Mouse (Mus musculus) embryonic facial prominence, embryonic 14.5 days (tissue): ENCODE results near the gene Fhad1. TPM values are rescaled to one million over a fixed set of nuclear protein-coding genes. Genes with fewer than 3 reads are reported as not detected.

ENCODE experiments used
- ATAC-seq: fragments of 200-750 bp; cut with Nextera tagmentation; 2 replicates; pipeline ENCODE4 v1.8.0; 2017; ENCODE audit warnings: low read depth, moderate number of reproducible peaks, moderate TSS enrichment
- DNase-seq: peaks from one replicate; pipeline ENCODE4 v3.0.0-alpha.2; 2015; ENCODE audit warnings: low spot score
- H3K27ac ChIP-seq: fragments of 300-500 bp; sonication (generic); replicated peaks from 2 replicates; pipeline ENCODE4 v1.5.1; 2014; ENCODE audit warnings: low read depth, mild to moderate bottlenecking, low read length, moderate library complexity
- H3K27me3 ChIP-seq: fragments of 300-500 bp; sonication (generic); replicated peaks from 2 replicates; pipeline ENCODE4 v1.6.1; 2014; ENCODE audit warnings: low read length; ENCODE audit not compliant: control insufficient read depth, insufficient read depth
- H3K36me3 ChIP-seq: fragments of 300-500 bp; sonication (generic); 2 replicates; pipeline ENCODE4 v1.6.1; 2014; ENCODE audit warnings: low read length, mixed read lengths; ENCODE audit not compliant: control insufficient read depth, insufficient read depth
- H3K4me1 ChIP-seq: fragments of 300-500 bp; sonication (generic); 2 replicates; pipeline ENCODE4 v1.6.1; 2014; ENCODE audit warnings: antibody characterized with exemption, low read length; ENCODE audit not compliant: control insufficient read depth, insufficient read depth
- H3K4me2 ChIP-seq: fragments of 300-500 bp; sonication (generic); 2 replicates; pipeline ENCODE4 v1.6.1; 2014; ENCODE audit warnings: low read depth, mild to moderate bottlenecking, low read length, moderate library complexity, mixed read lengths
- H3K4me3 ChIP-seq: fragments of 300-500 bp; sonication (generic); 2 replicates; pipeline ENCODE4 v1.5.1; 2014; ENCODE audit warnings: low read depth, mild to moderate bottlenecking, low read length
- H3K9ac ChIP-seq: fragments of 300-500 bp; sonication (generic); 2 replicates; pipeline ENCODE4 v1.6.1; 2014; ENCODE audit warnings: low read depth, mild to moderate bottlenecking, low read length, moderate library complexity, mixed read lengths
- H3K9me3 ChIP-seq: fragments of 300-500 bp; sonication (generic); 2 replicates; pipeline ENCODE4 v1.6.1; 2016; ENCODE audit warnings: low read length; ENCODE audit not compliant: control insufficient read depth
- WGBS: fragments of 180-500 bp; shearing (Covaris S2); extraction: QIAGEN DNeasy Blood & Tissue Kit; methylation state at CpG from one replicate; pipeline ENCODE4 v1.1.7; 2014; 5-methylcytosine and 5-hydroxymethylcytosine counted together
- polyA plus RNA-seq: library from polyadenylated mRNA; unstranded; fragments of >200 nt; fragmentation: Nextera tagmentation; extraction: Ambion mirVana; gene quantifications from 2 replicates; pipeline ENCODE4 v1.2.1, GENCODE M21; 2014

Fhad1 gene
- polyA plus RNA-seq, 1 experiment from 2014 or later, result 6.8 TPM

GRCm38 (mm10) chr4:141900421-141900820 is 114.5 kb downstream of the Fhad1 start:
- no peak overlapping the region for H3K4me3 ChIP-seq
- ATAC-seq (no peak), DNase-seq (no peak)
- H3K27ac ChIP-seq, result peak overlapping the region; percentile 19
- WGBS, result 48% methylated on average over 11 of the region's 11 CpGs
- H3K36me3 ChIP-seq, result no peaks in the 10 kb centered on the region
- H3K9me3 ChIP-seq, result no peaks in the 10 kb centered on the region
- no peak overlapping the region for H3K9ac ChIP-seq
- no peaks in the 10 kb centered on the region for H3K27me3 ChIP-seq
- no peak overlapping the region for H3K4me2 ChIP-seq
- peaks cover 10% of the 10 kb centered on the region for H3K4me1 ChIP-seq

- DNase-seq (peak; percentile 84), ATAC-seq (peak; percentile 58)
- peak overlapping the region; percentile 72 for H3K27ac ChIP-seq
- no peaks in the 10 kb centered on the region for H3K27me3 ChIP-seq
- H3K4me2 ChIP-seq, result 0 out of 2 replicates have a peak overlapping the region, but pooled peaks have one; percentile 25
- WGBS, result 13% methylated on average over 6 of the region's 8 CpGs
- peaks cover 10% of the 10 kb centered on the region for H3K4me1 ChIP-seq
- no peaks in the 10 kb centered on the region for H3K9me3 ChIP-seq
- H3K9ac ChIP-seq, result no peak overlapping the region
- no peaks in the 10 kb centered on the region for H3K36me3 ChIP-seq
- H3K4me3 ChIP-seq, result no peak overlapping the region
Observed at GRCm38 (mm10) chr4:141899936-141900335, 114.9 kb downstream of the Fhad1 start.

GRCm38 (mm10) chr4:141898905-141899304 is 116.0 kb downstream of the Fhad1 start:
- Histone ChIP-seq H3K9ac (no peak overlapping the region), H3K9me3 (no peaks in the 10 kb centered on the region), H3K4me2 (no peak overlapping the region), H3K27ac (no peak overlapping the region), H3K27me3 (no peaks in the 10 kb centered on the region), H3K4me3 (no peak overlapping the region), H3K4me1 (peaks cover 10% of the 10 kb centered on the region), H3K36me3 (no peaks in the 10 kb centered on the region)
- ATAC-seq (no peak), DNase-seq (no peak)
- 81% methylated on average over 8 of the region's 8 CpGs for WGBS

- H3K4me2 ChIP-seq, result no peak overlapping the region
- no peak overlapping the region for H3K4me3 ChIP-seq
- H3K36me3 ChIP-seq, result no peaks in the 10 kb centered on the region
- H3K27me3 ChIP-seq, result no peaks in the 10 kb centered on the region
- 0 out of 2 replicates have a peak overlapping the region, but pooled peaks have one; percentile 61 for H3K27ac ChIP-seq
- ATAC-seq, result peak; percentile 82
- peak; percentile 87 for DNase-seq
- H3K4me1 ChIP-seq, result peaks cover 10% of the 10 kb centered on the region
- H3K9ac ChIP-seq, result no peak overlapping the region; the same call in 1 of the 2 replicates
- WGBS, result 38% methylated on average over 3 of the region's 3 CpGs
- no peaks in the 10 kb centered on the region for H3K9me3 ChIP-seq
Observed at GRCm38 (mm10) chr4:141897838-141898237, 117.0 kb downstream of the Fhad1 start.

GRCm38 (mm10) chr4:141897225-141897624 is 117.7 kb downstream of the Fhad1 start:
- Histone ChIP-seq H3K27ac (peak overlapping the region; percentile 42; the same call in 1 of the 2 replicates), H3K36me3 (no peaks in the 10 kb centered on the region), H3K4me1 (peaks cover 10% of the 10 kb centered on the region), H3K4me3 (no peak overlapping the region), H3K9ac (no peak overlapping the region), H3K4me2 (no peak overlapping the region), H3K27me3 (no peaks in the 10 kb centered on the region), H3K9me3 (no peaks in the 10 kb centered on the region)
- peak; percentile 19; the same call in 1 of the 2 replicates for ATAC-seq
- WGBS, result 71% methylated on average over 6 of the region's 6 CpGs
- peak; percentile 74 for DNase-seq

GRCm38 (mm10) chr4:141895772-141896171 is 119.1 kb downstream of the Fhad1 start:
- Histone ChIP-seq H3K27me3 (no peaks in the 10 kb centered on the region), H3K4me1 (peaks cover 6% of the 10 kb centered on the region), H3K9me3 (no peaks in the 10 kb centered on the region), H3K27ac (no peak overlapping the region), H3K36me3 (no peaks in the 10 kb centered on the region), H3K9ac (no peak overlapping the region), H3K4me2 (no peak overlapping the region), H3K4me3 (no peak overlapping the region)
- no peak for DNase-seq
- no peak for ATAC-seq
- WGBS, result 57% methylated on average over 12 of the region's 12 CpGs

- H3K36me3 ChIP-seq, result no peaks in the 10 kb centered on the region
- H3K27ac ChIP-seq, result no peak overlapping the region
- no peaks in the 10 kb centered on the region for H3K27me3 ChIP-seq
- WGBS, result 79% methylated on average over 8 of the region's 8 CpGs
- no peaks in the 10 kb centered on the region for H3K9me3 ChIP-seq
- H3K4me1 ChIP-seq, result no peaks in the 10 kb centered on the region; the same call in 1 of the 2 replicates
- no peak overlapping the region for H3K4me2 ChIP-seq
- H3K9ac ChIP-seq, result no peak overlapping the region
- no peak for ATAC-seq
- no peak overlapping the region for H3K4me3 ChIP-seq
- DNase-seq, result no peak
Observed at GRCm38 (mm10) chr4:141893157-141893784, 121.6 kb downstream of the Fhad1 start.

GRCm38 (mm10) chr4:141886385-141886968 is 128.4 kb downstream of the Fhad1 start:
- Histone ChIP-seq H3K36me3 (no peaks in the 10 kb centered on the region), H3K4me3 (no peak overlapping the region), H3K9me3 (no peaks in the 10 kb centered on the region), H3K4me1 (no peaks in the 10 kb centered on the region), H3K27ac (no peak overlapping the region), H3K27me3 (no peaks in the 10 kb centered on the region), H3K4me2 (no peak overlapping the region), H3K9ac (no peak overlapping the region)
- DNase-seq (peak; percentile 49), ATAC-seq (peak; percentile 78; the same call in 1 of the 2 replicates)
- WGBS, result 43% methylated on average over 6 of the region's 6 CpGs

GRCm38 (mm10) chr4:141885451-141885850 is 129.4 kb downstream of the Fhad1 start:
- no peaks in the 10 kb centered on the region for H3K9me3 ChIP-seq
- no peak overlapping the region for H3K4me3 ChIP-seq
- no peak overlapping the region for H3K4me2 ChIP-seq
- H3K36me3 ChIP-seq, result no peaks in the 10 kb centered on the region
- H3K4me1 ChIP-seq, result no peaks in the 10 kb centered on the region
- 73% methylated on average over 9 of the region's 9 CpGs for WGBS
- no peak for ATAC-seq
- H3K27ac ChIP-seq, result no peak overlapping the region
- no peak for DNase-seq
- H3K9ac ChIP-seq, result no peak overlapping the region
- H3K27me3 ChIP-seq, result no peaks in the 10 kb centered on the region
